Mouse (Mus musculus) lung, adult 2 months (tissue): ENCODE measurements around the gene Sstr3. TPM values are rescaled to one million over a fixed set of nuclear protein-coding genes. Genes with fewer than 3 reads are reported as not detected.
A peak's percentile ranks its signal among the peaks of the same experiment; 100 is the strongest.

Experiments used
- DNase-seq: peaks from one replicate; pipeline ENCODE4 v3.0.0; 2022
- H3K4me1 ChIP-seq: fragments of 200-500 bp; 2 replicates; pipeline ENCODE4 v1.6.1; 2011; ENCODE audit warnings: low read length; ENCODE audit not compliant: control insufficient read depth, insufficient read depth
- H3K4me3 ChIP-seq: fragments of 200-500 bp; replicated peaks from 2 replicates; pipeline ENCODE3; 2011; ENCODE audit warnings: low read depth, mild to moderate bottlenecking, control low read depth, low read length; ENCODE audit errors: extremely low read depth
- CTCF ChIP-seq: fragments of 200-500 bp; IDR thresholded peaks from 2 replicates; pipeline ENCODE4 v1.5.1; 2011; ENCODE audit warnings: mild to moderate bottlenecking, low read length, control low read depth; ENCODE audit not compliant: insufficient read depth
- POLR2A ChIP-seq: fragments of 200-500 bp; IDR thresholded peaks from 2 replicates; pipeline ENCODE4 v1.6.1; 2011; ENCODE audit warnings: low read depth, mild to moderate bottlenecking, control low read depth, low read length, borderline replicate concordance; ENCODE audit errors: extremely low read depth
- WGBS: fragments of 180-500 bp; shearing (Covaris S2); methylation state at CpG from one replicate; pipeline ENCODE4 v1.1.7; 2018; 5-methylcytosine and 5-hydroxymethylcytosine counted together
- polyA plus RNA-seq: library from polyadenylated mRNA; depleted of rRNA; stranded (reverse); fragments of >200 nt; gene quantifications from 2 replicates; pipeline ENCODE4 v1.2.3, GENCODE M21; 2012

The Sstr3 gene
- polyA plus RNA-seq, 1 experiment: 0.02 TPM

GRCm38 (mm10) chr15:78531451-78531720, 13.1 kb downstream of the Sstr3 start:
- no peak overlapping the region for H3K4me3 ChIP-seq
- 54% methylated on average over 4 of the region's 4 CpGs for WGBS
- TF ChIP-seq POLR2A (no peak), CTCF (no peak)

GRCm38 (mm10) chr15:78530671-78531450, 13.6 kb downstream of the Sstr3 start, which contains the start of gene C1qtnf6:
C1qtnf6 (minus strand) TSS chr15:78531416.
- peaks cover 12% of the 10 kb centered on the region; the same call in 1 of the 2 replicates for H3K4me1 ChIP-seq
- H3K4me3 ChIP-seq: peak within 1 kb of the TSS; percentile 36
- DNase-seq: peak; percentile 47
- WGBS: 57% methylated on average over 17 of the region's 17 CpGs
- TF ChIP-seq POLR2A: no peak
- no peak for TF ChIP-seq CTCF

More at GRCm38 (mm10) chr15:78531451-78531720, 13.1 kb downstream of the Sstr3 start:
- peaks cover 12% of the 10 kb centered on the region; the same call in 1 of the 2 replicates for H3K4me1 ChIP-seq
- DNase-seq: peak; percentile 21

DNA sequence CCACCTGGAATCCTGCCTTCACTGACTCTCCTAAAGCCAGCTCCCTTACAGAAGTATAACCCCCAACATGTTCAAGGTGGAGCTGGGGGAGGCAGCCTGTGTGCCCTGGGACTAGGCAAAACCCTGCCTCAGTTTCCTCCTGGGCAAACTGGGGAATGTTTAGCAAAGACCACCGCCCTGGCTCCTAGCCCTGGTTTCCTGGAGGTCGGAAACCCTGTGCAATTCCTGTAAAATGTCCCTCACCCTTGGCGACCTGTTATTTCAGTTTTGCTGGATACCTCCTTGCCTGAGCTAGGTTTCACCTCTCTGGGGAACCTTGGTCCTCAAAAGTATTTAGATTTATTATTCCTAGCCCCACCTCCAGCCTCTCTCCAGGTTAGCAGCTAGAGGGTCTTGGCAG, 14.3 kb downstream of the Sstr3 start:
- no peak for DNase-seq
- 83% methylated on average over 3 of the region's 3 CpGs for WGBS
- Histone ChIP-seq H3K4me3 (no peak overlapping the region), H3K4me1 (peaks cover 12% of the 10 kb centered on the region; the same call in 1 of the 2 replicates)
- TF ChIP-seq CTCF: no peak
- no peak for TF ChIP-seq POLR2A

DNA sequence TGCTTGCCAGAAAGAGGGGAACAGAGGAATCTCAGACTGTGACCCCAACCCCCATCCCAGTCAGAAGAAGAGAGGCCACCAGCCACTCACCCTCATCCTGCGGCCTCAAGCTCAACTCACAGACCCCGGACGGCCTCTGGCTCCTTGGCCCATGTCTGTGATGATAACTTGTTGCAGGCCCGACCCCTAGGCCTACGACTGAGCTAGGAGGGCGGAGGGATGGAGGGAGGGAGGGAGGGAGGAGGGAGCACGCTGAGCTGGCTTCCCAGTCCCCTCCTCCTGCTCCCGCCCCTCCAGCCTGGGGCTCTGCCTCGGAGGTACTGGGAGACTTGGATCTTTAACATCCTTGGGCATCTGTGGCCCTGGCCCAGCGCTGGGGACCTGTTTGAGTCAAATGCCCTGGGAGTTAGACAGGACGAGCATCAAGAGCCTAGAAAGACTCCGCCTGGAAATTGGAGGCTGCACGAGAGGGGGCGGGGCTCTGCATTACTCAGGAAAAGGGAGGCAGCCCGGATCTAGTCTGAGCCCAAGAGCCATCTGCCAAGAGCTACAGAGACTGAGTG, 15.0 kb downstream of the Sstr3 start:
- no peak for TF ChIP-seq CTCF
- TF ChIP-seq POLR2A: peak; percentile 64; the same call in 1 of the 2 replicates
- peak; percentile 70 for DNase-seq
- Histone ChIP-seq H3K4me1 (peaks cover 12% of the 10 kb centered on the region; the same call in 1 of the 2 replicates), H3K4me3 (peak overlapping the region; percentile 62)
- WGBS: 17% methylated on average over 15 of the region's 15 CpGs

DNA sequence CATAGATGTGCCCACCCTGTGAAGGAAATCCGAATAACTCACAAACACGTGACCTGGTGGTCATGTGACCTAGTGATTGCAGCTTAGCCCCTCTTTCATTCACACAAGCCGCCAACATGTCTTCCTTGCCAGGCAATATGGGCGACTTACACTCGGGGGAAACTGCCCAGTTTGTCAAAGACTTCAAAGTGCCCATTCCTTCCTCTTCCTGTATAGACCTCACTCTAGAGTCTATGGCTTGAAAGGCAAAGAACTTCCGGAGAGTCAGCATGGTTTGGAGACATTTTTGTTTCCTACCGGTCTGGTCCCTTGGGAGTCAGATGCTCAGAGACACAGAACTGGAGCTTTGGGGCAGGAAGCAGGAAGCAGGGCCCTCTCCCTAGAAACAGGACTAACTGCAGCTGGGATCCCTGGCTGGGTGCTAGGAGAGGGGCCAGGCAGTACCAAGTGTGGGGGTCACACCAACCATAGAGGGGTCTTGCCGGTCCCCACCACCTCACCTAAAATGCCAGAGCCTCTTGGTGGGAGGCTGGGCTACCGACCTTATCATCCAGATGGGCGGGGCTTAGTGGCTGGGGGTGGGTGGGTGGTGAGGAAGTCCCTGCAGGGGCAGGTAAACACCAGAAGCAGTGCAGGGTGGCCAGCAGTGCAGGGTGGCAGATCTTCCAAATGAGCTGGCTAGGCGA, 15.6 kb downstream of the Sstr3 start:
- H3K4me3 ChIP-seq: peak overlapping the region; percentile 62
- TF ChIP-seq CTCF: no peak
- no peak for TF ChIP-seq POLR2A
- peak; percentile 17 for DNase-seq
- peaks cover 12% of the 10 kb centered on the region; the same call in 1 of the 2 replicates for H3K4me1 ChIP-seq
- WGBS: 20% methylated on average over 11 of the region's 11 CpGs

- H3K4me1 ChIP-seq: peaks cover 12% of the 10 kb centered on the region; the same call in 1 of the 2 replicates
- 42% methylated on average over 7 of the region's 7 CpGs for WGBS
- TF ChIP-seq CTCF (no peak), POLR2A (no peak)
- no peak for DNase-seq
- no peak overlapping the region for H3K4me3 ChIP-seq
Measured at GRCm38 (mm10) chr15:78527973-78528372, 16.5 kb downstream of the Sstr3 start.

GRCm38 (mm10) chr15:78524163-78524562, 20.3 kb downstream of the Sstr3 start:
- Histone ChIP-seq H3K4me3 (no peak overlapping the region), H3K4me1 (peaks cover 6% of the 10 kb centered on the region)
- no peak for DNase-seq
- TF ChIP-seq CTCF: no peak
- no peak for TF ChIP-seq POLR2A
- 86% methylated on average over 5 of the region's 5 CpGs for WGBS

DNA sequence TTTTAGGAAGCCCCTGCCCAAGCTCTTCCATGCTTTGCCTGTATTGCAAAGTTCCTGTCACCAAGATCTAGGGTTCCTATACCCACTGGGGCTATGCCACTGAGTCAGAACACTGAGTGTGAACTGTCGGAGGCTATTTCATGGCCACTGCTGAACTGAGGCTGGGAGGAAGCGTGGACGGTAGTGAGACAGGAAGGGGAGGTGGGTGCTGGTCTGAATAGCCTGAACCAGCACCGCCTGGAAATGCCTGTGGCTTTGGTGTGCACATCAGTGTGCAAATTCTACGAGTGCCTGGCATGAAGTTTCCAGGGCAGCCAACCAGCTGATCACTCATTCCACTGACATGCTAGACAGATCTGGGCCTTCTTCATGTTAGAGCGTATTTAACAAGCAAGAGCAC, 22.6 kb downstream of the Sstr3 start:
- Histone ChIP-seq H3K4me1 (peaks cover 4% of the 10 kb centered on the region; the same call in 1 of the 2 replicates), H3K4me3 (no peak overlapping the region)
- no peak for DNase-seq
- WGBS: 55% methylated on average over 6 of the region's 6 CpGs
- TF ChIP-seq POLR2A (no peak), CTCF (no peak)

DNA sequence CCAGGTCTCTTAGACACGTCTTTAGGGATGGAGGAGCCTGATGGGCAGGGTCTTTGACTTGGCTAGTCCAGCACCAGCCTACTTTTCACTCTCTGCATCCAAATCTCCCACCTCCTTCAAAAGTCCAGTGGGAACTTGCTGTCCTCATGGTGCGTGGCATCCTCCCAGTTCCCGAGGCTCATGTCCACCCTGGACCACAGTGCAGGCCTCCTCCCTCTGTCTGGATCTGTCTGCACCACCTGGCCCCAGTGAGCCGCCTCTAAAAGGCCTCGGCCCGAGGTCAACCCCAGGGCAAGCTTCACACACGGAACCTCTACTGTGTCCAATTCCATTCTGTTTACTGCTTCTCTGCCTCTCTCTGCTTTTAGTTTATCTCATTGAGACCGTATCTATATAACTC, 23.2 kb downstream of the Sstr3 start:
- no peak for DNase-seq
- WGBS: 68% methylated on average over 8 of the region's 8 CpGs
- no peak overlapping the region for H3K4me3 ChIP-seq
- TF ChIP-seq POLR2A: no peak
- TF ChIP-seq CTCF: no peak
- peaks cover 4% of the 10 kb centered on the region; the same call in 1 of the 2 replicates for H3K4me1 ChIP-seq
